Mouse (Mus musculus) G1E (cell line): Measurements from ENCODE around the gene Unc5b.

Source experiments
- CTCF ChIP-seq: IDR thresholded peaks from 2 replicates; pipeline ENCODE4 v1.5.1; 2012; ENCODE audit warnings: low read depth, low read length, inconsistent platforms, mixed read lengths
- GATA1 ChIP-seq: IDR thresholded peaks from 2 replicates; pipeline ENCODE4 v1.6.1; 2012; ENCODE audit warnings: borderline replicate concordance, low read length, inconsistent platforms, mixed read lengths
- POLR2AphosphoS5 ChIP-seq: IDR thresholded peaks from 2 replicates; pipeline ENCODE4 v1.6.1; 2012; ENCODE audit warnings: low read depth, low read length, inconsistent platforms; ENCODE audit not compliant: insufficient replicate concordance
- TAL1 ChIP-seq: conservative IDR thresholded peaks from 2 replicates; pipeline ENCODE4 v1.6.1; 2012; ENCODE audit warnings: low read depth, low read length, inconsistent platforms, mixed read lengths

- no peak for TF ChIP-seq CTCF
- TF ChIP-seq GATA1: no peak
- no peak for TF ChIP-seq TAL1
- no peak for TF ChIP-seq POLR2AphosphoS5
Measured at GRCm38 (mm10) chr10:60877075-60877474, 45.7 kb upstream of the Unc5b start.
